ENCODE assay signal across 17 mouse cellular contexts in the genomic region with DNA sequence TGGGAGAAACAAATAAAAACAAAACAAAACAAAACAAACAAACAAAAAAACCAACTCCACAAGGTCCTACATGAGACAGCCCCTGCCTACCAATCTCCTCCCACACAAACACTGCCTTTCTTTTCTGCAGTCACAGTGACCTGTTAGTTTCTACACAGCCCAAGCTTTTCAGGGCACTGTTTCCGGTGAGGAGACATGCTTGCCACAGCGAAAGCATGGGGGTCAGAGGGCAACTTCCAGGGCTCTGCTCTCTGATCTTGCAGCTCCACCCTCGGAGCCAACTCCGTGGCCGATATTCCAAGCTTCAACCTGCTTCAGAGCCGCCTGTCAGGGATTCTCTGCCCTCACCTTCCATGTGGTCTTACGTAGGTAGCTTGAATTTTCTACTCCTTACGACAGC. TPM values are rescaled to one million over a fixed set of nuclear protein-coding genes. Genes with fewer than 3 reads are reported as not detected.
A peak's percentile ranks its signal among the peaks of the same experiment; 100 is the strongest.
DNase-seq lines count a peak whose midpoint lies in the region; ATAC-seq and TF ChIP-seq lines count a peak whose summit lies in the region.
"Had no signal": no experiment of that assay in that cellular context is flagged by ENCODE, and none has a peak within 500 bp of the region (broad histone marks: within the 10 kb centered on the region; RNA-seq: fewer than 3 reads in every experiment).

No protein-coding gene starts in this region.

- H3K9ac ChIP-seq in kidney, embryonic 14.5 days (ENCODE audit: low read depth, low read length) = no peak overlapping the region
- H3K9ac ChIP-seq in intestine, postnatal 0 days (ENCODE audit: low read depth, low read length) = no peak overlapping the region
- H3K9ac ChIP-seq in liver, embryonic 15.5 days = no peak overlapping the region
- H3K9ac ChIP-seq: limb, embryonic 13.5 days; neural tube, embryonic 12.5 days had no signal

- DNase-seq in kidney, postnatal 10 days = peak; percentile 33
- peak; percentile 70 for DNase-seq in embryo, embryonic 10.5 days (ENCODE audit: low spot score)
- no peak for DNase-seq in cerebellum, postnatal 25 days
- DNase-seq in adrenal gland, postnatal 25 days = no peak
- DNase-seq in heart, postnatal 25 days (ENCODE audit: low spot score) = no peak
- DNase-seq: cerebellum, postnatal 10 days; gastrocnemius, postnatal 10 days; heart, adult 2 months; lung, postnatal 14 days; spleen, adult 18-20 months; thymus, adult 18-20 months had no signal

- no peak for TF ChIP-seq CTCF in intestine, postnatal 0 days (IDR thresholded peaks at IDR 0.05; ENCODE audit: low read depth)

- no peak overlapping the region for H3K27ac ChIP-seq in kidney, embryonic 14.5 days (ENCODE audit: low read depth, low read length)
- no peak overlapping the region for H3K27ac ChIP-seq in intestine, postnatal 0 days (ENCODE audit: low read depth, low read length)
- peak overlapping the region; percentile 39 for H3K27ac ChIP-seq in liver, embryonic 15.5 days (replicated peaks)
- H3K27ac ChIP-seq: heart, adult 2 months; limb, embryonic 13.5 days; neural tube, embryonic 12.5 days had no signal

- no peaks in the 10 kb centered on the region; the same call in 1 of the 2 replicates for H3K4me1 ChIP-seq in kidney, embryonic 14.5 days (ENCODE audit: control insufficient read depth, insufficient read depth, low read length)
- 0 out of 2 replicates have a peak, but pooled peaks cover 8% of the 10 kb centered on the region for H3K4me1 ChIP-seq in intestine, postnatal 0 days (replicated peaks; ENCODE audit: control insufficient read depth, insufficient read depth, low read length)
- H3K4me1 ChIP-seq in liver, embryonic 15.5 days (replicated peaks) = peaks cover 5% of the 10 kb centered on the region
- H3K4me1 ChIP-seq: neural tube, embryonic 12.5 days had no signal

- no peak overlapping the region for H3K4me3 ChIP-seq in kidney, embryonic 14.5 days (ENCODE audit: low read length)
- H3K4me3 ChIP-seq in intestine, postnatal 0 days (ENCODE audit: low read depth, low read length) = no peak overlapping the region
- H3K4me3 ChIP-seq in liver, embryonic 15.5 days (replicated peaks) = no peak overlapping the region
- H3K4me3 ChIP-seq: heart, adult 2 months; limb, embryonic 13.5 days; neural tube, embryonic 12.5 days had no signal

- intact Hi-C loops in heart, postnatal 25 days (cut with DNase I) = no loop called here

- no peak overlapping the region for H3K4me2 ChIP-seq in kidney, embryonic 14.5 days (replicated peaks; ENCODE audit: low read depth, low read length)
- H3K4me2 ChIP-seq in intestine, postnatal 0 days (replicated peaks; ENCODE audit: low read depth) = no peak overlapping the region
- H3K4me2 ChIP-seq in liver, embryonic 15.5 days = peak overlapping the region; percentile 18; the same call in 1 of the 2 replicates
- H3K4me2 ChIP-seq: limb, embryonic 13.5 days; neural tube, embryonic 12.5 days had no signal

- no peaks in the 10 kb centered on the region for H3K9me3 ChIP-seq in kidney, embryonic 14.5 days (ENCODE audit: control insufficient read depth, low read length)
- H3K9me3 ChIP-seq in intestine, postnatal 0 days (ENCODE audit: control insufficient read depth) = no peaks in the 10 kb centered on the region
- H3K9me3 ChIP-seq in liver, embryonic 15.5 days (replicated peaks) = no peaks in the 10 kb centered on the region
- H3K9me3 ChIP-seq: limb, embryonic 13.5 days; neural tube, embryonic 12.5 days had no signal

- no peak for ATAC-seq in kidney, embryonic 14.5 days (ENCODE audit: low FRiP score, low TSS enrichment)
- ATAC-seq in intestine, postnatal 0 days = peak; percentile 71
- peak; percentile 50 for ATAC-seq in liver, embryonic 15.5 days (ENCODE audit: insufficient read depth)
- ATAC-seq: hindbrain, embryonic 16.5 days had no signal

- 34% methylated on average over 8 of the region's 8 CpGs for WGBS in kidney, embryonic 14.5 days
- WGBS in intestine, postnatal 0 days = 42% methylated on average over 8 of the region's 8 CpGs
- 47% methylated on average over 8 of the region's 8 CpGs for WGBS in liver, embryonic 15.5 days (ENCODE audit: insufficient replicate concordance)

- no peaks in the 10 kb centered on the region for H3K27me3 ChIP-seq in kidney, embryonic 14.5 days (ENCODE audit: control insufficient read depth, insufficient read depth, low read length)
- no peaks in the 10 kb centered on the region for H3K27me3 ChIP-seq in intestine, postnatal 0 days (replicated peaks; ENCODE audit: control insufficient read depth, insufficient read depth, low read length)
- H3K27me3 ChIP-seq in liver, embryonic 15.5 days = no peaks in the 10 kb centered on the region
- H3K27me3 ChIP-seq: limb, embryonic 13.5 days; neural tube, embryonic 12.5 days had no signal

- no peaks in the 10 kb centered on the region for H3K36me3 ChIP-seq in kidney, embryonic 14.5 days (ENCODE audit: control insufficient read depth, insufficient read depth, low read length)
- H3K36me3 ChIP-seq in intestine, postnatal 0 days (ENCODE audit: control insufficient read depth, insufficient read depth) = no peaks in the 10 kb centered on the region
- no peaks in the 10 kb centered on the region for H3K36me3 ChIP-seq in liver, embryonic 15.5 days (replicated peaks)
- H3K36me3 ChIP-seq: limb, embryonic 13.5 days; neural tube, embryonic 12.5 days had no signal

RNA-seq across cellular contexts. Expression of gene Sox5, which starts 22.6 kb away (rescaled TPM):
- 9.5 and 13.0 TPM in 2 replicates for polyA plus RNA-seq in kidney, embryonic 14.5 days (2014; fragmentation: Nextera tagmentation; extraction: Ambion mirVana)
- 3.3 TPM in 2 replicates for polyA plus RNA-seq in intestine, postnatal 0 days (2015; fragmentation: Nextera tagmentation; extraction: Ambion mirVana)
- 4.2 and 5.3 TPM in 2 replicates for polyA plus RNA-seq in liver, embryonic 15.5 days (2015; fragmentation: Nextera tagmentation; extraction: Ambion mirVana)
- total RNA-seq in adrenal gland, postnatal 25 days (2021) = 10.8 and 14.7 TPM in 2 replicates
- 1 to 10 TPM; 2.8 to 2.9 TPM for total RNA-seq in heart, postnatal 25 days (2021)

Comparison
In these comparisons a context has a peak if more than half of its experiments do, and no peak if none do; other contexts are left out.
1. DNase-seq: peak in kidney, postnatal 10 days (single experiment) and embryo, embryonic 10.5 days (single experiment); none in cerebellum, postnatal 25 days (0 of 2), adrenal gland, postnatal 25 days (single experiment) and heart, postnatal 25 days (single experiment).